Mouse (Mus musculus) retina, adult 2 months (tissue): Measurements from ENCODE around the gene AI467606.

ENCODE experiments used
- DNase-seq: peaks from one replicate; pipeline ENCODE4 v3.0.0-alpha.2; 2012; ENCODE audit warnings: low read depth, low spot score

The AI467606 gene

DNA sequence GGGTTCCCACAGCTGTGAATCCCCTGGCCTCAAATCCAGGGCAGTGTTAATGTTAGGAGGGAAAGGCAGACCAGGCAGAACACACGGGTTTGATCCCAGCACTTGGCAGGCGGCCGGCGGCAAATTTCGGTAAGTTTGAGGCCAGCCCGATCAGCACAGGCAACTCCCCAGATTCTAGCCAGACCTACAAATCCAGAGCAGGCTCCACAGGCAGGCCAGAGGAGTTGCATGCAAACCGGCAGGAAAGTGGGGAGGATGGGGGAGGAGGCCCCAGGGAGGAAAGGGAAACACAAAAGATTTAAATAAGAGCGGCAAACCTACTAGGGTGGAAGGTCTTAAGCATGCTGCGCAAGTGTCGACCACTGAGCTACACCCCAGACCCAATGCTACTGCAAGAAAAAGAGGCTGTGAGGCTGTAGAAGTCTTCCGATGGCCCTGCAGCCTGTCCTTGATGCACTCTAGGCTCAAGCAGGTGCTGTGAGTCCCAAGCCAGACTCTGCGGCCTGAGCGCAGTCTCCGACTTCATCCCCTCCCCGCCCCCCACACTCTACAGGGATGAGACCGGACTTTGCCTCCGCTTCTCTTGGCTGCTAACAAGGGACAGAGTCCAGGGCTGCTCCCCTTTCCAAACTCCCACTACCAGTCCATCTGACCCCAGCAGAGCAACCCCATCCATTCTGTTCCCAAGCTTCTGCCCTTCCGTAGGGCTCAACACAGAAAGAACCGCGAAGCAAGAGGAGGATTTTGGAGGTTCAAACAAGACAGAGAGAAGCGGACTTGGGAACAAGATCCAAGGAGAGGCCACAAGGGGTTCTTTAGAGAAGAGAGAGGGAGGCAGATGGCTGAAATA lies 30.1 kb downstream of the AI467606 start:
- no peak for DNase-seq

GRCm38 (mm10) chr7:127121911-127122270 lies 30.7 kb downstream of the AI467606 start, which contains the start of gene Qprt:
Gene Qprt (minus strand): TSS chr7:127122226.
- DNase-seq, result no peak

- DNase-seq, result no peak
Measured at GRCm38 (mm10) chr7:127129638-127130037, 38.5 kb downstream of the AI467606 start.

DNA sequence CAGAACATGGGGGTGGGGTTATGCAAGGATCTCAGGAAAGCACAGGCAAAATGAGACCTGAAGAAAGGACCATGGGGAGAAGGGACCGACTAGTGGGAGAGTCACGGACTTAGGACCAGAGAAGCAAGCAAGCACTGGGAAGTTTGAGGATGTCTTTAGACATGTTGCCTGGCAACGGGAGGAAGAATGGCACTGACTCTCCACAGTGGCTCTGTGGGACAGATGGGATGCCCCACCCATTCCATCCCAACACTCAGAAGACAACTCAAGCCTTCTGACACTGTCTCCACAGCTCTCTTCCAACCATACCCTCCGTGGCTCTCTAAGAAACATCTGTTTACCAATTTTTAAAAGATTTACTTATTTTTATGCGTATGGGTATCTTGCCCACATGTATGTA lies 42.0 kb downstream of the AI467606 start:
- no peak for DNase-seq

DNA sequence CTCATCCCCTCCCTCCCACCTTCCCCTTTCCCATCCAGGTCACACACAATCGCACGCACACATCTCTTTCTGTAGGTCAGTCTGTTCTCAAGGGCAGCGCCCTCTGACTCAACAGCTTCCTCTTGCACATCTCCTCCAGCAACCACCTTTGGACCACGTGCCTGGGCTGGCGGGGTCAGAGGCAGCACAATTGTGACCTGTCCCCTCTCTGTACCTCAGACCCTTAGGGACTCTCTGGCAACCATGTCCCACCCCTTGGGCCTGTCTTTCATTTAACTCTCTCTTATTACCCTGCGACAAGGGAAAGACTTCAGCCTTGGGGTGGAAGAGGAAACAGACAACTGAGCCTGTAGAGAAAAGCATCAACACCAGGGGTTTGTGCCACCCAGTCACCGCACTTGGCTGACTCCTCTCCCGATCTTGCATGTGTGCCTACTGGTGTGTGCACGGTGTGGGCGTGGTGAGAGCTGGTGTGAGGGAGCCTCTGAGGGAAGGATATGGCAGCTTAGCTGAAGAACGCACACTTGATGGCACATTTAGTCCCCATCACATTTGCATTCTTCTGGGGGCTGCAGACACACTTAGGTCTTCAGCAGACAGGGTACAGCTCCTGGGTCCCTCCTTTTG lies 43.8 kb downstream of the AI467606 start:
- no peak for DNase-seq

GRCm38 (mm10) chr7:127136181-127137071 lies 45.3 kb downstream of the AI467606 start:
- DNase-seq, result no peak

DNA sequence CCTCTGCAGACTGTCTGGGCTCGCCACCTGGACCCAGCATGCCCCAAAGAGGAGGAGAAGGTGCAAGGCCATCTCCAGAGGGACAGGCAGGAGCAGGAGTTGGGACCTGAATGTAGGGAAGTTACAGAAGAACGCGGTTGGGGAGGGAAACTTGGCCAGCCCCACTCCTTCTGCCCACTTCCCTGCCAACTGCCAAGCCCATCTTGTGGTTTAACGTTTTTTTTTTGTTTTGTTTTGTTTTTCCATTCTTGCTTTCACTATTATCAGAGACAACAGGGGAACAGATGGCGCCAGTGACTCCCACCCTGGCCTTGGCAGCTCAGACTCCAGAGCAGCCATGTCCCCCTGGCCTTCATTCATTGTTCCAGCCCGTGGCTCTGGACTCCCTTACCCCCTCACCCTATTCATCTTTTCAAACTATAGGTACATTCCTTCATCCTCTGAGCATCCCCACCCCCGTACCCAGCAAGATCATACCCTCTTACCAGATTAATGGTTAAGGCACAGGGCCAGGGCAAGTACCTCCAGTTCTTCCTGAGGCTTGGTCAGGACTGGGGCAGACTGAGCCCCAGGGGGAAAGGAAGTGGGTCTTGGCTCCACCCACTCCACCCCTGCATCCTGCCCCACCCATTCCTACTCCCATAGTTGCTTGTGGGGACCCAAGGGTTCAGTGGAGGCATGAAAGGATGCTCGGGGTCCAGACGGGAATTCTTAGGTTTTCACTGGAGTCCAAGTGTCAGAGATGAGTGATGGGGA lies 46.3 kb downstream of the AI467606 start, which contains the start of gene Spn:
Gene Spn (minus strand): TSS at position 562 of the 756 bp plus-strand sequence.
- no peak for DNase-seq

DNA sequence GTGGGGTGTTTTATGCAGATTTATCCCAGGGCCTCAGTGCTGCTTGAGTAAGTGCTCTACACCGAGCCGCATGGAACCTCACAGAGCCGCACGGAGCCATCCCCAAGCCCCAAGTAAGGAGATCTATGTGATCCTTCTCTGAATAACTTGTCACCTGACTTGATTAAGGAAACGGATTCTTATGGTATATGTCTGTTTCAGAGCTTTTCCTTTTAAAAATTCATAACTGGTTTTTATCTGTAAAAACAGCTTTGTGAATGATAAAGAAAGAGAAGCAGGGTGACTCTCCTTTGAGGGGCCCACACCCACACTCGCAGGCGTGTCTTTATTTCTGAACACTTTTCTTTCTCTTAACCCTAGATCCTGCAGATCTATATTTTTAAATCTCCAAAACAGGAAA lies 47.9 kb downstream of the AI467606 start:
- no peak for DNase-seq

- no peak for DNase-seq
Measured at GRCm38 (mm10) chr7:127139562-127139961, 48.4 kb downstream of the AI467606 start.

- no peak for DNase-seq
Measured at GRCm38 (mm10) chr7:127140623-127141404, 49.7 kb downstream of the AI467606 start.

- no peak for DNase-seq
Measured at GRCm38 (mm10) chr7:127142214-127142613, 51.1 kb downstream of the AI467606 start.

- DNase-seq, result no peak
Measured at GRCm38 (mm10) chr7:127142666-127143065, 51.5 kb downstream of the AI467606 start.
